Mouse (Mus musculus) splenic B cell, adult 2 months (primary cell): ENCODE results near the gene Rpl27.
"Not testable (repeated sequence)": the region's sequence is repeated elsewhere in the genome, so short reads cannot be mapped to it uniquely, and the experiment has no call there.

Experiments
- DNase-seq: peaks from one replicate; pipeline ENCODE4 v3.0.0-alpha.2; 2011; ENCODE audit warnings: low read depth, low spot score
- H3K27me3 ChIP-seq: 2 replicates; pipeline ENCODE4 v1.6.1; 2012; ENCODE audit warnings: mild to moderate bottlenecking, low read length, moderate library complexity, mixed read lengths; ENCODE audit not compliant: control insufficient read depth, poor library complexity, insufficient read depth, severe bottlenecking
- H3K36me3 ChIP-seq: 2 replicates; pipeline ENCODE4 v1.6.1; 2012; ENCODE audit warnings: mild to moderate bottlenecking, low read length, moderate library complexity, mixed read lengths; ENCODE audit not compliant: control insufficient read depth, poor library complexity, insufficient read depth, severe bottlenecking

Gene Rpl27

GRCm38 (mm10) chr11:101455627-101456026 lies 13.5 kb downstream of the Rpl27 start:
- Histone ChIP-seq H3K27me3 (no peaks in the 10 kb centered on the region), H3K36me3 (peaks cover 10% of the 10 kb centered on the region)
- DNase-seq, result no peak

GRCm38 (mm10) chr11:101457631-101458030 lies 15.5 kb downstream of the Rpl27 start:
- Histone ChIP-seq H3K36me3 (peaks cover 11% of the 10 kb centered on the region), H3K27me3 (no peaks in the 10 kb centered on the region)
- DNase-seq, result no peak

DNA sequence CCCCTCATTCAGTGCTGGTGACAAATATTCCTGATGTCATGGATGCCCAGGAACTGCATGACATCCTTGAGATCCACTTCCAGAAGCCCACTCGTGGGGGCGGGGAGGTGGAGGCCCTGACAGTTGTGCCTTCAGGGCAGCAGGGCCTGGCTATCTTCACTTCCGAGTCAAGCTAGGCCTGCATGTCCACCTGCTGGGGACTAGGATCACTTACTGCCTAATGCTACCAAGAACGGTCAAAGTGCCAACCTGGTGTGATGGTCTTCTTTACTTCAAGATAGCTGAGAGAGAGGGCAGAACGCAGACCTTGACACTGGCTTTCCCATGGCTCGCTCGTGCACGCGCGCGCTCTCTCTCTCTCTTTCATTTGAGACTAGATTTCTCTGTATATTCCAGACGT lies 16.1 kb downstream of the Rpl27 start:
- no peak for DNase-seq
- Histone ChIP-seq H3K36me3 (peaks cover 11% of the 10 kb centered on the region), H3K27me3 (no peaks in the 10 kb centered on the region)

- Histone ChIP-seq H3K36me3 (peaks cover 10% of the 10 kb centered on the region), H3K27me3 (no peaks in the 10 kb centered on the region)
- DNase-seq, result no peak
Observed at GRCm38 (mm10) chr11:101459716-101460115, 17.6 kb downstream of the Rpl27 start.

DNA sequence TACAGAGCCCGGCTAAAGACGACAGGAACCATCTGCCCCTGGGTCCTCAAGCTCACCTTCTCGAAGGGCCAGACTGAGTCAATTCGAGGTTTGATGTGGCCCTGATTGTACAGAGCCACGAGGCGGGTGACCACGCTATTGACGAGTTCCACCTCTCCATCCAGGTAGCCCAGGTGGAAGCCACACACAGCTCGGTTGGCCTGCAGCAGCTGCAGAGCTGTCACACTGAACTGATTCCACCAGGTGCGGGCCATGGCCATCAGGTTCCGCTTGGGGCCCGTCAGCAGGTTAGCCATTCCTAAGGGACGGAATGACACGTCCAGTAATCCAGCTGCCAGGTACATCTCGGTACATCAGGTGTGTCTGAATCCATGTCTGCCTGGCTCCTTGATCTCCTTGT lies 18.2 kb downstream of the Rpl27 start:
- Histone ChIP-seq H3K36me3 (peaks cover 10% of the 10 kb centered on the region), H3K27me3 (no peaks in the 10 kb centered on the region)
- no peak for DNase-seq

GRCm38 (mm10) chr11:101462141-101462540 lies 20.0 kb downstream of the Rpl27 start:
- Histone ChIP-seq H3K27me3 (no peaks in the 10 kb centered on the region), H3K36me3 (peaks cover 8% of the 10 kb centered on the region)
- DNase-seq, result no peak

- peaks cover 6% of the 10 kb centered on the region; the same call in 1 of the 2 replicates for H3K36me3 ChIP-seq
- DNase-seq, result peak; percentile 29
- peaks cover under 1% of the 10 kb centered on the region; the same call in 1 of the 2 replicates for H3K27me3 ChIP-seq
Observed at GRCm38 (mm10) chr11:101462583-101463440, 20.7 kb downstream of the Rpl27 start.

DNA sequence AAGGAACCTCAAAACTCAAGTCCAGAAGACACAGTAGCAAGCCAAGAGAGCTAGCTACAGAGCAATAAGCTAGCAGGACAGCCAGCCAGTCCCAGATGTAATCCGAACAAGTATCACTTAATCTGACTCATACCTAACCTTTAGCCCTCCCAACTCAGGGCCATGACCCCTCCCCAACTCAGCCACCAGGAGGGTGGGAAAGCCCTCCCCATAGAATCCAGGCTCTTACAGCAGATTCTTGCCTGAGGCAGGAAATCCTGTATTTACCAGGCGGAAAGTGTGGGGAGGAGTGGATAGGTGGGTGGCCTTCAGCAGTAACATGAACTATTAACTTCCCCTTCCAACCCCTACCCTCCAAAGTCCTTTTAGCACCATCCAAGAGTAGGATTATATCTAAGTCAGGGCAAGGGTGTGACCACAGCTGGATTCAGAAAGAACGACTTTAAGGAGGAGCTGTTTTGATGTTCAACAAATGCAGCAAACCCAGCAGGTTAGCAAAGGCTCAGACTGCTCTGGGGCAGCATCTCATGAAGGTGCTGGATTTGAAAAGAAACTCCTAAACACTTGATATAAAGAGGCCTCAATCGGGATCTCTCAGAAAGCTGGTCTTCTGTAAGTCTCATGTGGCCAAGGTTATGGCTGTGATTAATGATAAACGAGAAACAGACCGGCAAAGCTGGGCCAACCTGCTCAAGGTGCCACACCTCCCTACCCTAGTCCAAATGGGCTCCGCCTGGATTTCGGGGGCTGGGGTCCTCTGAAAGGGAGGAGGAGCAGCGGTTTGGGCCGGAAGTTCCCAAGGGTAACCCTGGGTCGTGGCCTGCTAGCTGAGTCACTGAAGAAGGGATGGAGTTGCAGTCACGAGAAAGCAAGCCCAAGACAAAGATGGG lies 22.4 kb downstream of the Rpl27 start, which contains the start of gene Rnd2:
Gene Rnd2, plus strand, starts transcription at position 789 of the 890 bp plus-strand sequence.
- Histone ChIP-seq H3K36me3 (peaks cover 2% of the 10 kb centered on the region; the same call in 1 of the 2 replicates), H3K27me3 (peaks cover 4% of the 10 kb centered on the region; the same call in 1 of the 2 replicates)
- DNase-seq, result peak; percentile 19

DNA sequence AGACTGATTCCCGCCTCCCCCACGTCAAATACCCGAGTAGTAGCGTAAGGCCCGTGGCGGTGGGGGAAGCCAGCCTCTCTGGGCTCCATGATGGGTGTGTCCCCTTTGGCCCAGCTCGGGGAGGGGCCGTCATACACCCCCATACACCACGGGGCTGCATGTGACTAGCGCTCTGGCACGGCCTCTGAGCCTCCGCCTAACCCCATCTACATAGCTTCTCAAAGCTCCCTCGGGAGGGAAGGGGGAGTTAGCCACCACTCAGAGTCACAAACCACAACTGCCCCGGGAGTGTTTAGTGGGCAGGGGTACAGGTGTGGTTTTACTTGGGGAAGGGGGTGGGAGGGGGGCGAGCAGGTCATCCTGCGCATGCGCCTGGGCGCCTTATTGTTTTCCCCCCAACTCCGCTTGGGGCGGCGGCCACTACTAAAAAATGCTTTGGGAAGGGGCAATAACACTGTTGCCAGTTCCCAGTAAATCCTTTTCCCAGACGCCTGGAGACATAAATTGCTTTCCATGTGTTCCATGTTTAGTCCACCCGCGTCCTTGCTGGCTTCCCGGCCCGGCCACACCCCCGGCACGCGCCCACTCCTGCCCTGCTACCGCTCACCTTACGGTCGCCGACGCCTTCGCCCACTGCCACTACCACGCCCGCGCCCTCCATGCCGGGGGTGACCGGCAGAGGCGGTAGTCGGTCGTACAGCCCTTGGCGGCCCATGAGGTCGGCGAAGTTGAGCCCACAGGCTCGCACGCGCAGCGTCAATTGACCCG lies 23.2 kb downstream of the Rpl27 start:
- Histone ChIP-seq H3K27me3 (peaks cover 4% of the 10 kb centered on the region; the same call in 1 of the 2 replicates), H3K36me3 (peaks cover 2% of the 10 kb centered on the region; the same call in 1 of the 2 replicates)
- DNase-seq, result peak; percentile 83

GRCm38 (mm10) chr11:101465869-101466551 lies 23.9 kb downstream of the Rpl27 start, which contains the start of gene Vat1:
TSS of gene Vat1 (minus strand) at chr11:101466230.
- peaks cover 2% of the 10 kb centered on the region; the same call in 1 of the 2 replicates for H3K36me3 ChIP-seq
- H3K27me3 ChIP-seq, result peaks cover 4% of the 10 kb centered on the region; the same call in 1 of the 2 replicates
- DNase-seq, result peak; percentile 80

DNA sequence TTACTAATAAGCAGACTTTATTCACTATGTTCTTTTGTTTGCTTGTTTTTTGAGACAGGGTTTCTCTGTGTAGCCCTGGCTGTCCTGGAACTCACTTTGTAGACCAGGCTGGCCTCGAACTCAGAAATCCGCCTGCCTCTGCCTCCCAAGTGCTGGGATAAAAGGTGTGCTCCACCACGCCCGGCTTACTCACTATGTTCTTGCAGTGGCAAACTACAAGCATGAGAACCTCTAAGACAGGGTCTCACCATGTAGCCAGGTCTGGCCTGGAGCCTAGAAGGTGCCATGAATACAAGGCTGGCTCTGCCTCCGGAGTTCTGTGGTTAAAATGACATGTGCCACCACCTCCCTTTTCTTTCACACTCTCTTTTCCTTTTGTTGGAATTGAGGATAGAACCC lies 24.5 kb downstream of the Rpl27 start:
- H3K27me3 ChIP-seq, H3K36me3 ChIP-seq, DNase-seq: not testable (repeated sequence)

GRCm38 (mm10) chr11:101467477-101468262 lies 25.6 kb downstream of the Rpl27 start:
- H3K27me3 ChIP-seq, result peaks cover 4% of the 10 kb centered on the region; the same call in 1 of the 2 replicates
- no peaks in the 10 kb centered on the region for H3K36me3 ChIP-seq
- DNase-seq, result peak; percentile 71

- DNase-seq, result no peak
- Histone ChIP-seq H3K36me3 (no peaks in the 10 kb centered on the region), H3K27me3 (peaks cover 4% of the 10 kb centered on the region; the same call in 1 of the 2 replicates)
Observed at GRCm38 (mm10) chr11:101468263-101468688, 26.2 kb downstream of the Rpl27 start.
